Mouse (Mus musculus) cerebellum, adult 2 months (tissue): ENCODE measurements around the gene Ip6k1.

Source experiments
- CTCF ChIP-seq: fragments of 200-500 bp; IDR thresholded peaks from 2 replicates; pipeline ENCODE4 v1.5.1; 2011; ENCODE audit warnings: low read depth, mild to moderate bottlenecking, control low read depth, low read length, moderate library complexity, borderline replicate concordance; ENCODE audit not compliant: insufficient read depth
- POLR2A ChIP-seq: fragments of 200-500 bp; IDR thresholded peaks from 2 replicates; pipeline ENCODE4 v1.6.1; 2011; ENCODE audit warnings: low read length, control low read depth, borderline replicate concordance; ENCODE audit not compliant: insufficient read depth

GRCm38 (mm10) chr9:108057262-108057562, 54.9 kb downstream of the Ip6k1 start:
- TF ChIP-seq CTCF (no peak), POLR2A (no peak)
